Mouse (Mus musculus) adrenal gland, adult (tissue): ENCODE measurements around the gene Dscaml1.

Experiments
- DNase-seq, 2 experiments: peaks; one replicate each; pipeline ENCODE4 v3.0.0; 2022 to 2023; ENCODE audit warnings: low spot score in 1 of 2; ENCODE audit not compliant: inconsistent age in 2 of 2

Dscaml1 gene

GRCm38 (mm10) chr9:45675931-45676330 lies 249.5 kb downstream of the Dscaml1 start:
- no peak for DNase-seq

GRCm38 (mm10) chr9:45676578-45676977 lies 250.2 kb downstream of the Dscaml1 start:
- DNase-seq, result no peak

GRCm38 (mm10) chr9:45677236-45677781 lies 250.9 kb downstream of the Dscaml1 start:
- DNase-seq, result peak; percentile 13 to 38

GRCm38 (mm10) chr9:45677952-45678663 lies 251.7 kb downstream of the Dscaml1 start:
- DNase-seq, result no peak

GRCm38 (mm10) chr9:45678664-45679026 lies 252.2 kb downstream of the Dscaml1 start:
- DNase-seq, result no peak

GRCm38 (mm10) chr9:45682461-45682998 lies 256.1 kb downstream of the Dscaml1 start:
- DNase-seq, result peak in 1 of 2 experiments; percentile 14

GRCm38 (mm10) chr9:45693424-45694237 lies 267.2 kb downstream of the Dscaml1 start:
- DNase-seq, result peak in 1 of 2 experiments; percentile 31

- DNase-seq, result peak in 1 of 2 experiments; percentile 31
Observed at GRCm38 (mm10) chr9:45694256-45694655, 267.8 kb downstream of the Dscaml1 start.

GRCm38 (mm10) chr9:45699171-45699570 lies 272.7 kb downstream of the Dscaml1 start:
- DNase-seq, result no peak

- no peak for DNase-seq
Observed at GRCm38 (mm10) chr9:45703236-45703635, 276.8 kb downstream of the Dscaml1 start.

- no peak for DNase-seq
Observed at GRCm38 (mm10) chr9:45704441-45704840, 278.0 kb downstream of the Dscaml1 start.

- peak in 1 of 2 experiments; percentile 42 for DNase-seq
Observed at GRCm38 (mm10) chr9:45710300-45710699, 283.9 kb downstream of the Dscaml1 start.

- no peak for DNase-seq
Observed at GRCm38 (mm10) chr9:45715387-45715786, 289.0 kb downstream of the Dscaml1 start.

GRCm38 (mm10) chr9:45719997-45720396 lies 293.6 kb downstream of the Dscaml1 start:
- DNase-seq, result no peak

GRCm38 (mm10) chr9:45731851-45732250 lies 305.4 kb downstream of the Dscaml1 start:
- DNase-seq, result no peak

GRCm38 (mm10) chr9:45733246-45733645 lies 306.8 kb downstream of the Dscaml1 start:
- no peak for DNase-seq

GRCm38 (mm10) chr9:45739001-45739701 lies 312.7 kb downstream of the Dscaml1 start:
- peak; percentile 25 to 41 for DNase-seq

- peak; percentile 51 to 84 for DNase-seq
Observed at GRCm38 (mm10) chr9:45739702-45740583, 313.5 kb downstream of the Dscaml1 start.

GRCm38 (mm10) chr9:45740584-45740980 lies 314.2 kb downstream of the Dscaml1 start:
- DNase-seq, result no peak

GRCm38 (mm10) chr9:45745451-45745850 lies 319.0 kb downstream of the Dscaml1 start:
- DNase-seq, result no peak
